Mouse (Mus musculus): ENCODE results near the gene Brwd1. TPM values are rescaled to one million over a fixed set of nuclear protein-coding genes. Genes with fewer than 3 reads are reported as not detected.
A peak's percentile ranks its signal among the peaks of the same experiment; 100 is the strongest.
"Not testable (repeated sequence)": the region's sequence is repeated elsewhere in the genome, so short reads cannot be mapped to it uniquely, and the experiment has no call there.

The Brwd1 gene
- total RNA-seq, 2 experiments from 2014 or later = 126 to 128 TPM

DNA sequence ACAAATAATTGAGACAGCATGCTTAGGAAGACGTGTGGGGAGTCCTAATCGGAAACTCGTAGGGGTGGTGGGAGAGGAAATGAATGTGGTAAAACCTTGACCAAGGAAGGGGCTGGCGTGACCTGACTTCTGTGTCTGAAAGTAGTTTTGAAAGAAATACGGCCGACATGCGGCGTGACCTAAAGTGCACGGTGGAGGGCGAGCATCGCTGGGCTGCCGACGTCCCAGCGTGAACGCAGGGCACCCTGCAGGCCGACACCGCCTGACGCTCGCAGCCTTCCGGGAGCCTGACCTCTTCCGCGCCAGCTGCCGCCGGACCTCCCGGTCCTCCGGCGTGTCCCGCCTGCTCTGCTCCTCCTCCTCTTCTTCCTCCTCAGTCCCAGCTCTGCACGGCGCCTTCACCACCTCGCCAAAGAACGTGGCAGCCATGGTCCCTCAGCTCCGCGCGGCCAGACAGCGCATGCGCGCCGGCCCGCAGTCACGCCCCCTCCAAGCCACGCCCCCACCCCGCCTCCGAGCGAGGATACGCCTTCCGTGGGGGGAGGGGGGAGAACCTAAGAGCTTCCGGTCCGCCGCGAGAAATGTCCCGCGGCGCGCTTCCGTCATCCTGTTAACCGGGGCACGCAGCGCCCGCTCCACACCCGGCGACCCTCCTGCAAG lies 91.7 kb downstream of the Brwd1 start, which contains the start of gene Psmg1:
Gene Psmg1, minus strand, starts transcription at position 499 of the 660 bp plus-strand sequence.
- DNase-seq (ENCODE audit: low spot score in 2 of 2) = peak; percentile 91 to 98

DNA sequence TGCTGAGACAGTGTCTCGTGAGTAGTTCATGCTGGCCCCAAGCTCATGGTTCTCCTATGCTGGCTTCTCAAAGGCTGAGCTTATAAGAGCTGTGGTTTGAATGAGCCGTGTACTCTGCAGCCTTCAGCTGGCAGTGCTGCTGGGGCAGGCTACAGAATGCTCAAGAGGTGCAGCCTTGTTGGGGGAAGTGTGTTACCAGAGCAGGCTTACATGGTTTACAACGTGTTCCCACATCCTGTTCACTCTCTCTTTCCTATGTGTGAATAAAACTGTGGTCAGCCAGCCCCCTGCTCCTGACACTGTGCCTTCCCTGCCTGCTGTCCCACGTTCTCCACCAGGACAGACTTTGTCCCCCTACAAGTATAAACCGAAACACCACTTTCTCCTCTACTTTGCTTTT lies 97.4 kb downstream of the Brwd1 start:
- no peak for DNase-seq (ENCODE audit: low spot score in 2 of 2)

DNA sequence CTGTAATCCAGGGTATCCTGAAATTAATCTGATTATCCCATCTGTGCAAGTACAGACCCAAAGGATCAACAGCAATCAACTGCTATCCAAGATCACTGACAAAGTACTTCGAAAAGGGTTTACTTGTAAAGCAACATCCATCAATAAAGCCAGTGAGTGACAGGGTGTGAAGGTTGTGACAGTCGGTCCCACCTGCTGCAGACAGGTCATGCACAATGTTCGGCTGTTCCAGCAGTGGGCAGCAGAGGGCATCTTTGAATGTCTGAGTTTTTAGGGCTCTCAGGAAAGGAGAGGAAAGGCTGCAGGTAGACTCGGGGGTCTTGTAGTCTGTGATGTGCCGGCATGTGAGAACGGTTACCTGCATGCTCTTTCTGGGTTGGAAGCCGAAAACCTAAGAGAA lies 98.7 kb downstream of the Brwd1 start:
- no peak for DNase-seq (ENCODE audit: low spot score in 2 of 2)

DNA sequence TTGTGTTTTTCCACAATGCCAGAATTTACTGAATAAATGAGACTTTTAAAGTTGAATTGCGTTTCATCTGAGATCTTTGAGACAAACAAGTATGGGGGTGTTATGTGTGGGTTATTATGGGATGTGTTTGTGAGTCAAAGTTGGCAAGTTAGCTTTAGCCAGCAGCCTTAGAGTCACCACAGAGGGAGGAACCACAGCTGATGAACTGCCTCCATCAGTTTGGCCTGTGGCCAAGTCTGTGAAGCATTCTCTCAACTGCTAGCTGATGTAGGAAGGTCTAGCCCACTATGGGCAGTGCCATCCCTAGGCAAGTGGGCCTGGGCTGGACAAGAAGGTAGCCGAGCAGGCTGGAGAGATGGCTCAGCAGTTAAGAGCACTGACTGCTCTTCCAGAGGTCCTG lies 111.5 kb downstream of the Brwd1 start:
- no peak for DNase-seq (ENCODE audit: low spot score in 2 of 2)

DNA sequence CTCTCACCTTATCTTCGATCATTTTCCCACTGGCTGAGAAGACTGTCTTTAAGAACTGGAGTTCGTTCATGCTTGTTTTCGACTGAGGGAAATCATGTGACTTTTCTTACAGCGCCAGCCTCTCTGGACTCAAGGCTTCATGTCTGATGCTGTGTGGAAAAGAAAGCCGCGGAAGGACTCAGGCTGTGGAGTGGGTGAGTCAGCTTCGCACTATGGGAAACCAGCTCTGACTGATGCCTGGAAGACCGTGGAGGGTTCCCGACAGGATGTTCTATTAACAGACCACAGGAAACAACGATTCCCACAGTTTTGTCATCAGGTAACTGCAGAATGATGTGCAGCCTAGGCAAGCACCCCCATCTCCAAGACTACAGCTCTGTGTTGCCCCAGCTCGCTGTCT lies 114.9 kb downstream of the Brwd1 start:
- no peak for DNase-seq (ENCODE audit: low spot score in 2 of 2)

DNA sequence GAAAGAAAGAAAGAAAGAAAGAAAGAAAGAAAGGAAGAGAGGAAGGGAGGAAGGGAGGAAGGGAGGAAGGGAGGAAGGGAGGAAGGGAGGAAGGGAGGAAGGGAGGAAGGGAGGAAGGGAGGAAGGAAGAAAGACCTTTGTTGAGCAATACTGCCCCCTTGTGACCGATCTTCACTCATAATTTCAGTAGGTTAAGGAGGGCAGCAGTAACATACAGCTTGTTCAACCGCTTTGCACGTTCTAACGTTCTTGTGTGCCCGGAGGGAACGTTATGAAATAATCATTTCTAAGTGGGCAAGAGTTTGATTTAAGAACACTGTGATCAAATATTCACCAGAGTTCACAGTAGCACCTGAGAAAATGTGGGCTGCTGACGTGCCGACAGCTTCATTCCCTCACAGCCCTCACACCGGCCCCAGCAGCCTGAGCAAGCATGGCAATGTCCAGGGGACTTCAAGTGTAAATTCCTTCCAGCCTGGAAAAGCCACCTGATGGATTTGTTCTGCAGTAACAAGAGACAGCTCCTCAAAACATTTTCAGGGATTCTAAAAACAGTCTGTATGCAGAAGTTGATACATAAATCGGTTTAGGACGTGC lies 117.8 kb downstream of the Brwd1 start:
- DNase-seq (ENCODE audit: low spot score in 2 of 2) = peak in 1 of 2 experiments; percentile 53

DNA sequence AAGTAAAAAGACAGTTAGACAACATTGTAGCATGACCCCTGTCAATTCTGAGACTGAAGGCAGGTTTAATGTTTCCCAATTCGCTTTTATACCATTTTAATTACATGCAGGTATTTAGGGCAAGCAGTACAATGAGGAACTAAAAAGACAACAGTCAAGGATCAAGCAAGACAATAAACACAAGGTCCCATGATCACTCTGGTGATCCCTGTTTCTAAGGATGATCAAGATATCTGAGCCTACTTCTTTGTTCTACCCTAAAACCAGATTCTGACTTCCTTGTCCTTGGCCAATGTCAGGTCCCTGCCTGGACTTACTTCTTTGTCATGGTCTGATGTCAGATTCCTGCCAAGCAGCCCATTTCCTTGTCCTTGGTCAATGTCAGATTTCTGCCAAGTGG lies 120.8 kb downstream of the Brwd1 start:
- DNase-seq (ENCODE audit: low spot score in 2 of 2) = not testable (repeated sequence)

DNA sequence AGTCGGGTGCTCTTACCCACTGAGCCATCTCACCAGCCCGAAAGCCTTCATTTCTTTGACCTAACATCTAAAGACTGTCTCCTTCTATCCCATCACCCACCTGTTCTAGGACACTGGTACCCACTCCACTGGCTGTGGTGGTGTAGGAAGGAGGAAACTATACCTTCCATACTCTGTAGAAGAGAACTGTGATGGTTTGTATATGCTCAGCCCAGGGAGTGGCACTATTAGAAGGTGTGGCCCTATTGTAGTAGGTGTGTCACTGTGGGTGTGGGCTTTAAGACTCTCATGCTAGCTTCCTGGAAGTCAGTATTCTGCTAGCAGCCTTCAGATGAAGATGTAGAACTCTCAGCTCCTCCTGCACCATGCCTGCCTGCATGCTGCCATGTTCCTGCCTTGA lies 121.6 kb downstream of the Brwd1 start:
- not testable (repeated sequence) for DNase-seq (ENCODE audit: low spot score in 2 of 2)

DNA sequence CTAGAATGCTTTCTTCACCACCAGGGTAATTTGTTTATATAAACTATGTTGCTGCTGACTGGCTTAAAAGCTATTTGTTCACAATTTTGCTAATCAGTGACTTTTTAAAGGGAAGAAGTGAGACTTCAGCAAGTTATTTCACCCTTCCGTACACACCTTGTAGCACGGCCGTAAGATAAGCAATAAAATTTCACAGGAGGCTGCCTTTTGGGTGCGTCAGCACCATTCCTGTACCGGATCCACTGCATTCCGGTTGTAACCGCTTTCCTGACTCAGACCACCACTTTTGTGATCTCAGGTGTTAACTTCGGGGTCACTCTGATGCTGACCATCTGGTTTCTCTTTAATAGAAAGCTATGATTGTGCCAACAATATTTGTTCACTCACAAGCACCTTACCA lies 124.2 kb downstream of the Brwd1 start:
- no peak for DNase-seq (ENCODE audit: low spot score in 2 of 2)

DNA sequence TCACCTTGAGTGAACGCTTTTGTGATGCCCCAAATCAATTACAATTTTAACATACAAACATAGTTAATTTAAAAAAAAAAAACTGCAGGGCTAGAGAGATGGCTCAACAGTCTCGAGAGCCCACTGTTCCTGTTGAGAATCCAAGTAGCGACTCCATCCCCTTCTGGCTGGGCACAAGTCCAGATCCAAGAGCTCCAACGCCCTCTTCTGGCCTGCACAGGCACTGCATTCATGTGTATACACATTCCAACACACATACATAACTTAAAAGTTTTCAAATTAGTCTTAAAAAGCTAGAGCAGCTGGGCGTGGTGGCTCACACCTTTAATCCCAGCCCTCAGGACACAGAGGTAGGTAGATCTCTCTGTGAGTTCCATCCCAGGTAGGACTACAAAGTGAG lies 125.7 kb downstream of the Brwd1 start:
- DNase-seq (ENCODE audit: low spot score in 2 of 2) = no peak

DNA sequence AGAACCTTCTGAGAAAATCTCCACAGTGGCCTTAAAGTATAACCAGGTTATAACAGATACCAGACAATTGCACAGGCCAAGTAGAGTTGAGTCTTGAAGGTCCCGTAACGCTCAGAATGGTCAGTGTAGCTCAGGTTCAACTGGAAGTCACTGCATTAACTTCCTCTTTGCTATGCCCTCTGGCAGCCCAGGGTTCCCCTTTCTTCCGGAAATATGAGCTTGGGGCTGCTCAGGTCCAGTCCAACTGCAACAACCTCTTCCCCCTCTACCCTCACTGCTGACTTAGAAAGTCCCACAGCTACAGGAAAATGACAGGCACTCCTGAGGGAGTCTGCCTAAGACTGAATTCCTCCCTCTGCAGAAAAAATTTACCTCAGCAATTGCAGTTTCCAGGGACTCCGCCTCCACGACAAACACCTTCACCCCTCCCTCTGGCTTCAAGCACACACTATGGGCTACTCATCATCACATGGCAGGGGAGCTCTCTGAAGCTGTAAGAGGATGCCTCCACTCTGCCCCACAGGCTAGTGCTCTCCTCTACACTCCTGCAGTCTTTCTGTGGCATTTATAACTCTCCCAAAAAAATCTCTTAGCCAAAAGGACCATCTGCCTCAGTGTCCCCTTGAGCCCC lies 126.5 kb downstream of the Brwd1 start:
- DNase-seq (ENCODE audit: low spot score in 2 of 2) = no peak

DNA sequence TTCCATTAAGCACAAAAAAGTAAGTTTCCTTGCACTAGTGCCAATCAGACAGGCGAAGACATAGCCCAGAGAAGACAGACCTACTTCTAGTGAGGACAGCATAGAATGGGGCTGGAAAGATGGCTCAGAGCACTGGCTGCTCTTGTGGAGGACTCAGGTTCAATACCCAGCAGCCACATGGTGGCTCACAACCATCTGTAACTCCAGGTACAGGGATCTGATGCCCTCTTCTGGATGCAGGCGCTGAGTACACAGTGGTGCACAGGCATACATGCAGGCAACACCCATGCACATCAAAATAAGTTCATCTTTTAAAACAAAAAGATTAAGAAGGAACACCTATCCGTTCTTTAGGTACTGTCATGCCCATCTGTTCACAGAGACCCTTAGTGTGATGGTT lies 128.0 kb downstream of the Brwd1 start:
- DNase-seq (ENCODE audit: low spot score in 2 of 2) = no peak

DNA sequence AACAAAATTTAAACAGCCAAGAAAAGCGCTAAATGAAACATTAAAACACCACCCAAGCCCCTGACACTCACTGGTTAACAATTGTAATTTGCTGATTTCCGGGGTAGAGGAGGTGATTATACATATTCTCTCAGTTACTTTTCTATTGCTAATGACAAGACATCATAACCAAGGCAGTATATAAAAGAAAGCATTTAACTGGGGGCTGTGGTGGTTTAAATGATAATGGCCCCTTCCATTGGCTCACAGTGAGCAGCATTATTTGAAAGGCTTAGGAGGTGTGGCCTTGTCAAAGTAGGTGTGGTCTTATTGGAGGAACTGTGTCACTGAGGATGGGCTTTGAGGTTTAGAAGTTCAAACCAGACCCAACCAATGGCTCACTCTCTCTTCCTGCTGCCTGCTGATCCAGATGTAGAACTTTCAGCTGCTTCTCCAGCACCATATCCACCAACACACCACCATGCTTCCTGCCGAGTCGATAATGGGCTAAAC lies 129.1 kb downstream of the Brwd1 start:
- DNase-seq (ENCODE audit: low spot score in 2 of 2) = no peak

DNA sequence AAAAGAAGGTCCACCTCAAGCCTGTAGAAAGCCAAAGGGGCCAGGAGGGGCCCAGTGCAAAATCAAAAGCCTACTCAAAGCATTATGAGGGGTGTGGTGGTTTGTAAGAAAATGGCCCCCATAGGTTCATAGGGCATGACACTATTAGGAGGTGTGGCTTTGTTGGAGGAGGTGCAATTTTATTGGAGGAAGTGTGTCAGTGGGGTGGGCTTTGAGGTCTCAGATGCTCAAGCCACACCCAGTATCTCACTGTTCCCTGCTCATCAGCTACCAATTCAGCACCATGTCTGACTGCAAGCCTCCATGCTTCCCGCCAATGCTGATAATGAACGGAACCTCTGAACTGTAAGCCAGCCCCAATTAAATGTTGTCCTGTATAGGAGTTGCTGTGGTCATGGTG lies 130.9 kb downstream of the Brwd1 start:
- DNase-seq (ENCODE audit: low spot score in 2 of 2) = no peak

DNA sequence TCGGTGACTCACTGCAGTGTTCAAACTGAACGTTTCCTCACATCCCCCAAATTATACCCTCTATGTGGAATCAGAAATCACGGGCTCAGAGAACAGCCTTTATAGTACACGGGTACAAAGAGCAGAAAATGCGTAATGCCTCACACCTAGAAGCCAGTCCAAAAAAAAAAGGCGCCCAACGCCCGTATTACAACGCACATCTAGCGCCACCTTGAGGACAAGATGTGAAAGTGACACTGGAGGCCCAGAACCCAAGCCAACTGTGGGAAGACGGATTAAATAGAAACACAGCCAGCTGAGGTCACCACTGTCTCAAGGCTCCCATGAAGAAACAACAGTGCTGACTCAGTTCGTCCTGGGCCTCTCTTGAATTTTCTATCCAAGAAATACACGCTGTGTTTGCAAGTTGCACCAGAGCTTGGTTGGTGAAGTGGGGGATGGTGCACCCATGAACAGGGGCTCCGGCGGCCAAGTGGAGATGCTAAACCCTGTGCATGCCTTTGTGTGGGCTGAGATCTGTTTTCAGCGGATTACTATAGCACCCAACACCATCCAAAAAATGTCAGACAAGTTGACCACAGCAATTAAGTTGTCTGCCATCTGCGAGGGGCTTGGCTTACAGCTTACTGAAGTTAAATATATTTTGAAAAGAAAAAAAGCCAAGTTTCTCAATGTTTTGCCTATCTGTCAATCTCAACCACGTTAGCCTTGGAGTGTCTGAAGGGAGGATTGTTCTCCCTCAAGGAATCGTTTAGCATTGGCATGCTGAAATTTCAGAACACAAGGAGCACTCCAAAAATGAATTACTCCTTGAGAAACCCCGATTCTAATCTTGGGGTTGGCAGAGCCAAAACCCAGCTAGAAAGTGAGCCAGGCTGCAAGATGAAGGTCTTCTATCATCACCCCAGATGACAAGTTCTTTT lies 136.7 kb downstream of the Brwd1 start:
- DNase-seq (ENCODE audit: low spot score in 2 of 2) = peak; percentile 58 to 85

DNA sequence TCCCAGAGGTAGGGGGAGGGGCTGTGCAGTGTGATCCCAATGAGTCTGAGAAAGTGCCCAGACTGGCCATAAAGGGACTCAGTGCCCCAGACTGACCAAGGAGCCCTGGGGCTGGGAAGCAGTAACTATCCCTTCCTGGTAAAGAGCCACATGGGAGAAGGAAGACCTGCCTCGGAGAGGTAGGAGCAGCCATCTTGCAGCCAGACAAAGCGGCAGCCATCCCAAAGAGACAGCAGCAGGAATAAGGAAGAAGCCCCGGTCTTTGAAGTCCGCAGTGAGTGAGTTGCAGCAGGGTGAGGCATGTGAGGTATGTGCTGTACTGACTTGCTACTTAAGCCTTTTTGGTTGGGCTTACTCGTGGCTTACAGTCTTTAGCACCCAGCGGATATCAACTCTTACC lies 139.1 kb downstream of the Brwd1 start:
- no peak for DNase-seq (ENCODE audit: low spot score in 2 of 2)

Small RNA genes within 50 kb of the gene (microRNA-seq; reads per million reads assigned to microRNA genes)
- 0 reads per million in 2 experiments for gene Gm27833

Other genes with a start within 250 kb of the Brwd1 start
- gene Psmg1, start 91.6 kb downstream of the Brwd1 start, total RNA-seq (2021) = 10 to 100 TPM; 15.3 to 19.0 TPM
- 10 to 100 TPM; 82.6 to 83.8 TPM for gene Hmgn1, start 45.2 kb upstream of the Brwd1 start, total RNA-seq (2021)
- 10 to 100 TPM; 69.8 to 85.4 TPM for gene Wrb, start 62.9 kb upstream of the Brwd1 start, total RNA-seq (2021)
- gene Lca5l, start 109.7 kb upstream of the Brwd1 start, total RNA-seq (2021) = 1 to 10 TPM; 1.1 to 1.2 TPM
- 1 to 10 TPM; 2.0 to 2.6 TPM for gene Sh3bgr, start 117.9 kb upstream of the Brwd1 start, total RNA-seq (2021)
- 10 to 100 TPM; 59.4 to 63.4 TPM for gene B3galt5, start 153.3 kb upstream of the Brwd1 start, total RNA-seq (2021)

Measured in layer of hippocampus, adult 18-20 months (tissue).